Mouse (Mus musculus) erythroblast, embryonic 14.5 days (primary cell): ENCODE measurements around the gene Usp49. TPM values are rescaled to one million over a fixed set of nuclear protein-coding genes. Genes with fewer than 3 reads are reported as not detected.

Experiments
- H3K27me3 ChIP-seq: 2 replicates; pipeline ENCODE4 v1.6.1; 2012; ENCODE audit warnings: inconsistent platforms; ENCODE audit not compliant: control insufficient read depth
- H3K36me3 ChIP-seq: 2 replicates; pipeline ENCODE4 v1.6.1; 2012; ENCODE audit warnings: mild to moderate bottlenecking, inconsistent platforms; ENCODE audit not compliant: control insufficient read depth
- H3K4me1 ChIP-seq: 2 replicates; pipeline ENCODE4 v1.6.1; 2012; ENCODE audit warnings: inconsistent platforms; ENCODE audit not compliant: control insufficient read depth
- H3K4me3 ChIP-seq: replicated peaks from 2 replicates; pipeline ENCODE3; 2012; ENCODE audit warnings: moderate library complexity, mild to moderate bottlenecking, inconsistent platforms
- H3K9me3 ChIP-seq: 2 replicates; pipeline ENCODE4 v1.6.1; 2012; ENCODE audit warnings: low read length, inconsistent platforms, mixed read lengths; ENCODE audit not compliant: control insufficient read depth
- GATA1 ChIP-seq: IDR thresholded peaks from 2 replicates; pipeline ENCODE4 v1.6.1; 2012; ENCODE audit warnings: low read length, inconsistent platforms, mixed read lengths
- TAL1 ChIP-seq: IDR thresholded peaks from 3 replicates; pipeline ENCODE4 v1.6.1; 2012; ENCODE audit warnings: low read length, inconsistent platforms, mixed read lengths
- polyA plus RNA-seq: library from polyadenylated mRNA; stranded (reverse); fragments of >175 nt; gene quantifications from 2 replicates; pipeline ENCODE4 v1.2.3, GENCODE M21; 2012

The Usp49 gene
- polyA plus RNA-seq, 1 experiment = 2.4 TPM

GRCm38 (mm10) chr17:47682836-47683235 is 52.3 kb downstream of the Usp49 start:
- TF ChIP-seq GATA1 = no peak
- no peak for TF ChIP-seq TAL1

DNA sequence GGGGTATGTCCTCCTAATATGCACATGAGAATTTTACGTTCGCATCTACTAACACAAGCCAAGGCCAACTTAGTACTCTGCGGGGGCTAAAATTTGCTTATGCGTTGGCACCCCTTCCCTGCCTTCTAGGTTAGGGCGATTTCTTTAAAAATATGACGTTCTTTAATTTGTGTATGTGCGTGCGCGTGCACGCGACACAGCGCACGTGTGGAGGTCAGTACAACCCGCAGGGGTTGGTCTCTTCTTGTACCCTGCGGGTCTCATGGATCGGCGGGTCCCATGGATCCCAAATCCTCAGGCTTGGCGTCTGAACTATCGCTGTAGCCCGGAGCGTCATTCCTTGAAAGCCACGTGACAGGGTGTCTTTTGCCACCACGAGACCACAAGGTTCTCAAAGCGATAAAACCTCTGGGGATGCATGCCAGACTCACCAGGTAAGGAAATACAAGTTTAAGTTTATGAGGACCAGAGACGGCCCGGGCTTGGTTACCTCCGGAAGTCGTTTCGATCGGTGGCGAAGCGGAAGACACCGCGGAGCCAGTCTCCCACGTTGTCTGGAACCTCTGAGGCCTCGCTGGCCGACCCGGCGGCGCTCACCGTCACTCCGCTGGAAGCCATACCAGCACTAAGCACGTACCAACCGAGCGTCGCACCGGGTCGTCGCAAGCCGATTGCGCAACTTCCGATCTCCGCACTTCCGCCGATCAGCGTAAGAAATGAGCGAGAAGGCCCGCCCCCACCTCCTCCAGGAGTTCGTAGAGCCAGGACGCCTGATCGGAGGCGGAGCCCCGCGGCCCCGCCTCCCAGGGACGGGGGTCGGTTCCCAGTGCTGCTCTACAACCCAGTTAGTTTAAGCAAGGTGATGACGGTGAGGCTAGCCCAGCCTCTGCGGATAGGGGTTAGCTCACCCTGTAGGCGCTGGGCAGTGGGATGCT is 57.2 kb downstream of the Usp49 start:
- Histone ChIP-seq H3K4me3 (peak overlapping the region; percentile 83), H3K4me1 (peaks cover 51% of the 10 kb centered on the region), H3K36me3 (peaks cover 41% of the 10 kb centered on the region), H3K27me3 (peaks cover 14% of the 10 kb centered on the region), H3K9me3 (no peaks in the 10 kb centered on the region)
- TF ChIP-seq GATA1 (no peak), TAL1 (no peak)

More at GRCm38 (mm10) chr17:47682836-47683235, 52.3 kb downstream of the Usp49 start:
- no peak overlapping the region for H3K4me3 ChIP-seq
- H3K27me3 ChIP-seq = no peaks in the 10 kb centered on the region
- H3K36me3 ChIP-seq = peaks cover 90% of the 10 kb centered on the region
- H3K9me3 ChIP-seq = no peaks in the 10 kb centered on the region
- H3K4me1 ChIP-seq = peaks cover 31% of the 10 kb centered on the region

DNA sequence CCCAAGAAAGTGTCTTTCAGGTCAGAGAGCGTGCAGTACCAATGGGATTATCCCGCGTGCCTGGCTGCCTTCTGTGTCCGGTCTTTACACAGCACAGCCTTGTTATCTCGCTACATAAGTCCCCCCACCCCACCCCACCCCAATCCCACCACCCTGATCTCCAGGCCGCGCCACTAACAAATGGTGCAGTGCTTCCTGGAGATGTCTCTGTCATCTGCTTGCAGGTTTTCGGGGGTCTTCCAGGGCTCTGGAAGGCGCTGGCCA is 57.8 kb downstream of the Usp49 start, which contains the start of gene Tomm6:
TSS of gene Tomm6 (minus strand) at position 43 of the 264 bp plus-strand sequence.
- no peak for TF ChIP-seq TAL1
- no peak for TF ChIP-seq GATA1
- no peaks in the 10 kb centered on the region for H3K9me3 ChIP-seq
- peaks cover 18% of the 10 kb centered on the region for H3K27me3 ChIP-seq
- H3K36me3 ChIP-seq = peaks cover 35% of the 10 kb centered on the region
- peaks cover 45% of the 10 kb centered on the region for H3K4me1 ChIP-seq
- H3K4me3 ChIP-seq = peak within 1 kb of the TSS; percentile 83

GRCm38 (mm10) chr17:47688608-47689575 is 58.4 kb downstream of the Usp49 start, which contains the start of gene Frs3:
Gene Frs3, plus strand, starts transcription at chr17:47689030.
- Histone ChIP-seq H3K9me3 (no peaks in the 10 kb centered on the region), H3K36me3 (peaks cover 29% of the 10 kb centered on the region), H3K27me3 (peaks cover 24% of the 10 kb centered on the region), H3K4me1 (peaks cover 46% of the 10 kb centered on the region), H3K4me3 (peak within 1 kb of the TSS; percentile 83)
- no peak for TF ChIP-seq GATA1
- no peak for TF ChIP-seq TAL1

DNA sequence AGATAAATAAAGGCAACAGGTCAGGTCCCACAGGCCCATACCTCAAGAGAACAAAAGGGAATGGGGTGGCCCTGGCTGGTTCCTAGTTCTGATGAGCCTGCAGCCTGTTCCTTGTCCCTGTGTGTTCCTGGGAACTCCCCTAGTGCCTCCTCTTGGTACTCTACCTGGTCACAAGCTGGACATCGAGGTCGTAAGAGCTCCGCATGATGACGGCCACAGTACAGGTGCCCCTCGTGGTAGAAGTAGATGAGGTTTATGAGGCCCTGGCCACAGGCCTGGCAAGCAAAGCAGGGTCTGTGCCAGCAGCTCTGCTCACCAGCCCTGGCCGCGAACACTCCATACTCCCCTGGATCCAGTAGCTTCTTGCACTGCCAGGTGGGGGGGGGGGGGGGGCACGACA is 59.4 kb downstream of the Usp49 start:
- H3K4me1 ChIP-seq = peaks cover 56% of the 10 kb centered on the region
- H3K9me3 ChIP-seq = no peaks in the 10 kb centered on the region
- peaks cover 19% of the 10 kb centered on the region for H3K36me3 ChIP-seq
- peaks cover 33% of the 10 kb centered on the region for H3K27me3 ChIP-seq
- no peak overlapping the region for H3K4me3 ChIP-seq
- no peak for TF ChIP-seq TAL1
- TF ChIP-seq GATA1 = no peak

DNA sequence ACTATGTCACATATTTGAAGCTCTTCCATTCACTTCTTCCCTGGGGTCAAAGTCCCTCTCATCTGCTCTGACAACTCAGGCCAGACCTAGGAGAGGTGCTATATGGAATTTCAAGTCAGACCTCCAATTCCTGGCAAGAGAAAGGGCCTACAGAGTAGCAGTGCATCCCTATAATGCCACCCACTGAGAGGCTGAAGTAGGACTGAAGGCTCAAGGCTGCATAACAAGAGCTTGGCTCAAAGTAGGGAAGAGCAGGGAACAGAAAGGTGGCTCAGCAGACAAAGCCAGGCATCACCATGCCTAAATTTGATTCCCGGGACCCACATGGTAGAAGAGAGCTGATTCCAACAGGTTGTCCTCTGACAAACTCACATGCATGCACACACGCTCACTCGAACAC is 61.2 kb downstream of the Usp49 start:
- peaks cover 3% of the 10 kb centered on the region; the same call in 1 of the 2 replicates for H3K36me3 ChIP-seq
- peaks cover 51% of the 10 kb centered on the region for H3K27me3 ChIP-seq
- no peaks in the 10 kb centered on the region for H3K9me3 ChIP-seq
- TF ChIP-seq GATA1 (no peak), TAL1 (no peak)
- peaks cover 59% of the 10 kb centered on the region for H3K4me1 ChIP-seq
- no peak overlapping the region for H3K4me3 ChIP-seq

DNA sequence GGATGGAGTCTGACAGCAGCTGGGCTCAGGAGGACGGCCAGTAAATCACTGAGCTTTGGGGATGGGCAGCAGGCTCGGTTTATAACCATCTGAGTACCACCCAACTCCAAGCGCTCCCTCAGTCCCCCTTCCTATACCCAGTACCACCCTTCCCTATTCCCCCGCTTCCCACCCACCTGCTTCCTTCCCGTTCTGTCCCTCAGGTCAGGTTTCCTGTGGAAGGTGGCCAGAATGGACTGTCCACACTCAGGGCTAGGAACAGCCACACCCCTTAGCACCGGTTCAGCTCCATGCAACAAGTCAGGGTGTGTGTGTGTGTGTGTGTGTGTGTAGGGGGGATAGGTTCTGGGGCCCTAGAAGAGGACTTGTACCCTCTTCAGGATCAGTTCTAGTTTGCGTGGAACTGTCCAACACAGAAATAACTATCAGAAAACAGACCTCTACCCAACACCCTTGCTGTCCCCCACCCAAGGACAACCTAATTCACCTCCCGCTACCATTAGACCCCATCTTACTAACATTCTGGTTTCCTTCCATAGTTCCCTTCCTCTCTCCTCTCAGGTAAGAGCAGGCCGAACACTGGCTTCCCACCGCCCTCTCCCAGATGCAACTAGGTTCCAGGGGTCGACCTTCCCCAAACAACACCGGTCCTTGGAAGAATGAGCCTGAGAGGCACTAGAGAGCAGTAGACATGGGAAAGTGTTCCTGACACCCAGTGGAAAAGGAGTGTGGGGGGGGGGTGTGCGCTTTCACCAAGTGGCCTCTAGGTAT is 63.4 kb downstream of the Usp49 start:
- TF ChIP-seq TAL1 (no peak), GATA1 (no peak)
- peak overlapping the region; percentile 63 for H3K4me3 ChIP-seq
- peaks cover 38% of the 10 kb centered on the region for H3K4me1 ChIP-seq
- no peaks in the 10 kb centered on the region for H3K36me3 ChIP-seq
- no peaks in the 10 kb centered on the region for H3K9me3 ChIP-seq
- H3K27me3 ChIP-seq = peaks cover 65% of the 10 kb centered on the region

DNA sequence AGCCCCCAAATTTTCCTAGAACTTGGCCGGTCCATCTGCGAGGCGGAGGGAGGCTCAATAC is 63.8 kb downstream of the Usp49 start, which contains the start of gene Gm21981:
TSS of gene Gm21981 (minus strand) at position 14 of the 61 bp plus-strand sequence.
- TF ChIP-seq GATA1 = no peak
- TF ChIP-seq TAL1 = no peak
- no peaks in the 10 kb centered on the region for H3K36me3 ChIP-seq
- peaks cover 62% of the 10 kb centered on the region for H3K27me3 ChIP-seq
- H3K9me3 ChIP-seq = no peaks in the 10 kb centered on the region
- H3K4me3 ChIP-seq = peak within 1 kb of the TSS; percentile 63
- peaks cover 34% of the 10 kb centered on the region for H3K4me1 ChIP-seq
